Mouse (Mus musculus): Measurements from ENCODE around the gene Dnajc17. TPM values are rescaled to one million over a fixed set of nuclear protein-coding genes. Genes with fewer than 3 reads are reported as not detected.

The Dnajc17 gene
- total RNA-seq, 2 experiments from 2014 or later = 15.5 to 19.3 TPM

DNA sequence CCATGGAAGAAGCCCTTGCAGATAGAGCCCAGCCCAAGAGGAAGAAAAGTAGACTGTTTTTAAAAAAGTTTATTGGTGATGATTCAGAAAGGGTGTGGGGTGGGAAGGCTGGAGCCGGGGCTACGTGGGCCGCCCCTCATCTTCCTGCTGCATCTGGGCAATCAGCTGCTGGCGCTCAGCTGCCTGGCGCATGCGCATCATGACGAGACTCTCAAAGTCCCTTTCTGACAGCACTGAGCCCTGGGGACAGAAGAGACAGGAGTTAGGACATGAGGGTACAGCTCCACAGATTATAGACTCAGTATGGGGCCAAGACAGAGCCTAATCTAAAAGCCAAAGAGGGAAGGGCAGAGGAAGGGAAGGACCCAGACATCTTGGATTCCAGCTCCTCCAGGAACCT, 36.1 kb downstream of the Dnajc17 start:
- no peak for DNase-seq (ENCODE audit: extremely low spot score in 1 of 2, low spot score in 2 of 2)
- H3K27ac ChIP-seq = no peak overlapping the region
- intact Hi-C loops (cut with DNase I) = no loop called here
- no peak for TF ChIP-seq CTCF (IDR thresholded peaks at IDR 0.05)
- no peak overlapping the region for H3K4me3 ChIP-seq

DNA sequence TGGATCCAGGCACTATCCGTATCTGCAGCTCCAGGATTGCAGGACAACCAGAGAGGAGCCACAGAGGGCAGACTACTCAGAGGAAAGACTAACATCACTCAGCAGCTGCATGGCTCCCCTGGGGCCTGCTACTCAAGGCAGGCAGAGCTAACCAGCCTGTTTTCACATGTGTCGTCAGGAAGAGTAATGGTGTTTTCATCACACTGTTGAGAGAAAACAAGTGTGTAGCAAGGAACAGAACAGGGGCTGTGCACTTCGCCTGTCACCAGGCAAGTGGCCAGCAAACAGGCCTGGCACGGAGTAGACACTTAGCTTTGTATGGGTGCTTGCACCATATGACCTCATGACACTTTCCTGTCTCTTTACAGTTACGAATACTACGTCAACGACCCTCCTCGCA, 37.0 kb downstream of the Dnajc17 start:
- no peak overlapping the region for H3K4me3 ChIP-seq
- H3K27ac ChIP-seq = no peak overlapping the region
- intact Hi-C loops (cut with DNase I) = no loop called here
- TF ChIP-seq CTCF (IDR thresholded peaks at IDR 0.05) = no peak
- no peak for DNase-seq (ENCODE audit: extremely low spot score in 1 of 2, low spot score in 2 of 2)

DNA sequence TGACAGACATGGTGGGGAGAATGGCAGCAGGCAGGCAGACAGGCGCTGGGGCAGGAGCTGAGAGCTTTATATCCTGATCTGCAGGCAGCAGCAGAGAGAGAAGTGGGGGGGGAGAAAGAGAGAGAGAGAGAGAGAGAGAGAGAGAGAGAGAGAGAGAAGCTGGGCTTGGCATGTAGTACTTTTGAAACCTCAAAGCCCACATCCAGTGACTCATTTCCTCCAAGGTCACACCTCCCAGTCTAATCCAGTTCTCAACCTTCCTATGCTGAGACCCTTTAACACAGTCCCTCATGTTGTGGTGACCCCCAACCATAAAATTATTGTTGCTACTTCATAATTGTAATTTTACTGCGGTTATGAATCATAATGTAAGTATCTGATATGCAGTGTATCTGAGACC, 38.3 kb downstream of the Dnajc17 start:
- TF ChIP-seq CTCF (IDR thresholded peaks at IDR 0.05) = no peak
- intact Hi-C loops (cut with DNase I) = no loop called here
- DNase-seq (ENCODE audit: extremely low spot score in 1 of 2, low spot score in 2 of 2) = no peak
- no peak overlapping the region for H3K27ac ChIP-seq
- no peak overlapping the region for H3K4me3 ChIP-seq

DNA sequence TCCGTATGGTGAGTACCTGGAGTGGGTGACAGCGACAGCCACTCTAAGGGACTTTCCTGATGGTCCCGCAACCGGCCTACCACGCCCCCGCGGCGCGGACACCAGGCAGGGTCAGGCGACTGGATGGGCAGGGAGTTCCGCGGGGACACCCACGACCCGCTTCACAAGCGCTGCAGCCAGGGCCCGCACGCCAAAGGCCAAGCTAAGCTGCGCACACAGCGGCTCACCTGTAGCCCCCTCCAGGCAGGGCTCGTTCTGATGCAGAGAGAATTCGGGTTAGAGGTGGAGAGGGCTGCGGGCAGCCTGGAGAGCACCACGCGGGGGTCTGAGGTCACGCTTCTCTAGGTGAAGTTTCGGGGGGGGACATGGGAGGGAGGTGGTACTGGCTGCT, 40.7 kb downstream of the Dnajc17 start:
- H3K27ac ChIP-seq = no peak overlapping the region
- intact Hi-C loops (cut with DNase I) = no loop called here
- DNase-seq (ENCODE audit: extremely low spot score in 1 of 2, low spot score in 2 of 2) = no peak
- no peak for TF ChIP-seq CTCF (IDR thresholded peaks at IDR 0.05)
- peak overlapping the region; percentile 59 for H3K4me3 ChIP-seq

DNA sequence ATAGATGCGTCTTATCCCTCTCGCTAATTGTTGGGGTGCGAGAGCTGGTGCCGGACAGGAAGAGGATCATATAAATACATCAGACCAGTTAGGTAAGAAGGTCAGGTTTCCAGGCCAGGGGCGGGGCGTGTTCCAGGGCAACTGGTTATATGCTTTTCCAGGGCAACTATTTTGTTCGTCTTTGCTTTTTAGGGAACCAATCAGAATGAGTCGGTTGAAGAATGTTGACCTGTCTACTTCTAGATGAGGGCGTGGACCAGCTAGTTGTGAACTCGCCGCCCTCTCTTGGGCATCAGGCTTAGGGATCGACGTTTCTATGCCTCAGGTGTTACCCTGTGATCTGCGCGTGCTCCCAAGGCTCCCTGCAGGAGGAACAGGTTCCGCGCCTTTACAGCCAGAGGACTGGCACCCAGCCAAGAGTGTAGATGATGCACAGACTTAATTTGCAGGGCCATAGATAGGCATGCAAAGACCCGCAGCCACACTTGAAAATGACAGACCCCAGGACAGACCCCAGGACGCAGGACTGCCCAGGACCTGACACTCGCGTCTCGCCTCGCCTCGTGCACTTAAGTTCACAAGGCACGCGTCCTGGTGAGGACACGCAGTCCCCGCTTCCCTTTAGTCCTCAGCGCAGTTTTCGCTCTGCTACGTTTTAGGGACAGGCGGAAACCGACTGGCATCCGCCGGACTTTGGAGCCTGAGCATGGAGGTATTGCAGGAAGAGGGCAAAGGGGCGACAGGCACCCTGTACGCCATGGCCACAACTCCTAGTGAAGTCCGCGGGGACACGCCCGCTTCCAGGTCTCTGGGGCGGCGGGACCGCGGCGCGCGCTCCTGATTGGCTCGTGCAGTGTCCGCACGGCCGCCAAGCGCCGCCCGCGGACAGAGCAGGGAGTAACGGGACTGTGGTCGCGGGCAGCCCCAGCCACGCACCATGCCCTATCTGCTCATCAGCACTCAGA, 41.4 kb downstream of the Dnajc17 start, which contains the start of gene Gchfr:
Gene Gchfr, plus strand, starts transcription at position 873 of the 965 bp plus-strand sequence.
- intact Hi-C loops (cut with DNase I) = no loop called here
- peak; percentile 30 to 57 for DNase-seq (ENCODE audit: extremely low spot score in 1 of 2, low spot score in 2 of 2)
- TF ChIP-seq CTCF (IDR thresholded peaks at IDR 0.05) = peak; percentile 19
- peak within 1 kb of the TSS; percentile 59 for H3K4me3 ChIP-seq
- H3K27ac ChIP-seq = no peak within 1 kb of the TSS

DNA sequence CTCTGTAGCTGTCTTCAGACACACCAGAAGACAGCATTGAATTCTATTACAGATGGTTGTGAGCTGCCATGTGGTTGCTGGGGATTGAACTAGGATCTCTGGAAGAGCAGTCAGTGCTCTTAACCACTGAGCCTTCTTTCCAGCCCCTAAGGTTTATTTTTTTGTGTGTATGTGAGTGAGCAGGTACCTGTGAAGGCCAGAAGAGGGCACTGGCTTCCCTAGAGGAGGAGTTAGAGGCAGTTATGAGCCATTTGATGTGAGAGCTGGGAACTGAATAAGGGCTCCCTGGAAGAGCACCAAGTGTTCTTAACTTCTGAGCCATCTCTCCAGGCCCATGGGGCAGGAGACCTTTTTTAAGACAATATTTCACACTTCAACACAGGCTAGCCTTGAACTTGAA, 43.2 kb downstream of the Dnajc17 start:
- DNase-seq (ENCODE audit: extremely low spot score in 1 of 2, low spot score in 2 of 2) = no peak
- no peak overlapping the region for H3K4me3 ChIP-seq
- intact Hi-C loops (cut with DNase I) = no loop called here
- no peak; the same call in 1 of the 2 replicates for TF ChIP-seq CTCF (IDR thresholded peaks at IDR 0.05)
- no peak overlapping the region for H3K27ac ChIP-seq

DNA sequence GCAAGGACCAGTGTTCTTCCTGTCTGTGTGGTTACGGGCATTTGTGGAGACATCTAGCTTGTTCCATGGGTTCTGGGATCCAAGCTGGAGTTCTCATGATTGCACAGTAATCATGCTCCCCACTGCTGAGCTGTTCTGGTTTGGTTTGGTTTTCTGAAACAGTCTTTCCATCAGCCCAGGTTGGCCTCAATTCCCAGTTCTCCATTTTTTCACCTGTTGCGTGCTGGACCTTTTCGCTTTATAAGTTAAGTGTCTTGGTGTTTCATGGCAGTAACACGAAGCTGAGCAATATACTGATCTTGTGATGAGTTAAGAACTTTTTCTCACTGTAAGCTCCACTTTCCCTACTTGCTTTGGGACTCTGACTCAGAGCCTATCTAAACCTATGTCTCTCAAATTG, 44.6 kb downstream of the Dnajc17 start:
- TF ChIP-seq CTCF (IDR thresholded peaks at IDR 0.05) = no peak
- DNase-seq (ENCODE audit: extremely low spot score in 1 of 2, low spot score in 2 of 2) = no peak
- intact Hi-C loops (cut with DNase I) = no loop called here
- no peak overlapping the region for H3K4me3 ChIP-seq
- H3K27ac ChIP-seq = no peak overlapping the region

DNA sequence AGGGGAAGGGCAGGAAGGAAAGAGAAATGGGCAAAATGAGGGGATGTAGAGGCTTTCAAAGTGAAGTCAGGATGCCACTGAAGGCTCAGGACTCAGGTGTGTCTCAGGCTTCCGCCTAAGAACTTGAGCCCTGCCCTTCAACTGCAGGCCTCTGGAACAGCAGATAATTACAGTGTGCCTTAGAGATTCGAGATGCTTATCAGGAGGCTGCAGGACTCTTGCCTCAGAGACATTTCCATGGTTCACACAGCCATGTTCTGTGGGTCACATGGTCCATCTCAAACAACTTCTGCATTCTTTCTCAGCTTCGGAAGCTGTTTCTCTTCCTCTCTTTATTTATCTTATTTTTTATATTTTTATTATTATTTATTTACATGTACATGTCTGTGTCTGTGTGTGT, 45.5 kb downstream of the Dnajc17 start:
- Histone ChIP-seq H3K4me3 (no peak overlapping the region), H3K27ac (no peak overlapping the region)
- intact Hi-C loops (cut with DNase I) = no loop called here
- TF ChIP-seq CTCF (IDR thresholded peaks at IDR 0.05) = no peak
- DNase-seq (ENCODE audit: extremely low spot score in 1 of 2, low spot score in 2 of 2) = no peak

DNA sequence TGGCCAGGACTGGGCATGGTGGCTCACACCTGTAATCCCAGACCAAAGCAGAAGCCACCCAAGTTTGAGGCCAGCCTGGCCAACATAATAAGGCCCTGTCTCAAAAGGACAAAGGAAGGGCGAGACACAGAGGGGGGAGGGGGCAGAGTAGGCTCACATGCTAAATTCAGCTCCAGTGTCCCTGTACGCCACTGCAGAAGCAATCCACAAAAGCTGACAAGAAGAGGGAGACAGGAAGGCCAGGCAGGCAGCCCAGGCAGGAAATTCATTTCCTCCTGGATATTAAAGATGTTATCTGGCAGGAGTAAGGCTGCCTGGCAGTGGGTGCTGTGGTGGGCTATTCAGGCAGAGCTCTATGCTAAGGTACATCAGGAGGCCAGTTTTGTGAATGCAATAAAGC, 47.3 kb downstream of the Dnajc17 start:
- no peak for TF ChIP-seq CTCF (IDR thresholded peaks at IDR 0.05)
- DNase-seq (ENCODE audit: extremely low spot score in 1 of 2, low spot score in 2 of 2) = no peak
- intact Hi-C loops (cut with DNase I) = no loop called here
- Histone ChIP-seq H3K4me3 (no peak overlapping the region), H3K27ac (no peak overlapping the region)

DNA sequence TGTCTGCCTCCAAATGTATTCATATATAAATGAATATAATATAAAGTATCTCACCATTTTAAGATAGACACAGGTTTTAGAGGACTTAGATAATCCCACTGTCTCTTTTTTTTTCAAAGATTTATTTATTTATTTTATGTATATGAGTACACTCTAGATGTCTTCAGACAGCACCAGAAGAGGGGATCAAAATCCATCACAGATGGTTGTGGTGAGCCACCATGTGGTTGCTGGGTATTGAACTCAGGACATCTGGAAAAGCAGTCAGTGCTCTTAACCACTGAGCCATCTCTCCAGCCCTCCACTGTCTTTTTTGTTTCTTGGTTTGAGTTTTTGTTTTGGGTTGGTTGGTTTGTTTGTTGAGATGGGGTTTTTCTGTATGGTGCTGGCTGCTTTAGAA, 50.8 kb downstream of the Dnajc17 start:
- no peak overlapping the region for H3K4me3 ChIP-seq
- H3K27ac ChIP-seq = no peak overlapping the region
- no peak for DNase-seq (ENCODE audit: extremely low spot score in 1 of 2, low spot score in 2 of 2)
- no peak for TF ChIP-seq CTCF (IDR thresholded peaks at IDR 0.05)
- intact Hi-C loops (cut with DNase I) = loop anchor here (2.0 kb wide), 1 partner anchor 31 kb away; no protein-coding TSS in a partner anchor

DNA sequence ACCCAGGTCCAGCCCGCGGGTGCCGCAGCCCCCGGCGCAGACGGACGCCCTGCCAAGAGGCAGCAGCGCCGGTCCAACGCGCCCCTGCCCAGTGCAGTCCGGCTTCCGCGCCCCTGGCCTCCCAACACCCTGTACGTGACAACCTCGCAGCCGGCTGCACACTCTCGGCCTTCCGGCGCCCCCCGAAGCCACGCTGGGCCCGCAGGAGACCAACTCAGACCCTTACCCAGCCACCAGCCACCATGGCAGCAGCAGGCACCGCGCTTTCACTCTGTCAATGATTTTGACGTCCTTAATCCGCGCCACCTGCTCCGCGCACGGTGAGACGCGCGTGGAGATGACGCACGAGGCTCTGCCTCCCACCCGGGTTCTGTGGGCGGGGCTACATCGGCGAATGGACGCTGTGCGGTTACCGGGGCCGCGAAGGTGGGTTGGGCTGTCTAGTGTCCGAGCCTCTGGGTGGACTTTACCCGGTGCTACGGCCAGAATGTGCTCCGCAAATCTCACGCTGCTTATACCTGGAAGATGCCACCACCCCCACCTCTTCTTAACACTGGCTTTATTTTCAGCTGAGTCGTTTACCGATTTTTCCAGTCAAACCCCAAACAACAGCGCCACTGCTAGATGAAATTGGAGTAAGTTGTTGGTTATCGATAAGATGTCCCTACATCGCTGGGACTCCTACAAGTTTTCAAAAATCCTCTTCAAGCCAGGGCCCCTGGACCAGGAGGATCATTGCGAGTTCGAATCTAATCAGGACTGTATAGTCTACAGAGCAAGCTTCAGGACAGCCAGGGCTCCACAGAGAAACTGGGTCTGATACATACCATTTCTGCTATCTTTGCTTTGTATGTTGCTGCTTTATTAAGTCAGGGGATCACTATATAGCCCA, 51.7 kb downstream of the Dnajc17 start, which contains the start of gene Rmdn3:
Gene Rmdn3, minus strand, starts transcription at position 354 of the 892 bp plus-strand sequence.
- intact Hi-C loops (cut with DNase I) = loop anchor here (2.0 kb wide), 1 partner anchor 32 kb away; no protein-coding TSS in a partner anchor
- no peak; the same call in none of the 2 replicates for TF ChIP-seq CTCF (IDR thresholded peaks at IDR 0.05)
- Histone ChIP-seq H3K27ac (peak within 1 kb of the TSS; percentile 80), H3K4me3 (peak within 1 kb of the TSS; percentile 93)
- DNase-seq (ENCODE audit: extremely low spot score in 1 of 2, low spot score in 2 of 2) = peak; percentile 95 to 97

Measured in left cerebral cortex, adult 2 months (tissue).